Mouse (Mus musculus): ENCODE measurements around the gene Hsd17b1.

GRCm38 (mm10) chr11:101128996-101129577 lies 50.9 kb downstream of the Hsd17b1 start:
- TF ChIP-seq CTCF (IDR thresholded peaks at IDR 0.05; ENCODE audit: borderline replicate concordance, extremely low read depth, insufficient read depth, insufficient read length), result no peak
- TF ChIP-seq POLR2A (IDR thresholded peaks at IDR 0.05; ENCODE audit: borderline replicate concordance, extremely low read depth, insufficient read depth, insufficient read length, poor library complexity, severe bottlenecking), result no peak

All from brain, embryonic 14.5 days (tissue).